Mouse (Mus musculus): ENCODE data around the gene Cyp2d11.
"Not testable (repeated sequence)": the region's sequence is repeated elsewhere in the genome, so short reads cannot be mapped to it uniquely, and the experiment has no call there.

The Cyp2d11 gene

DNA sequence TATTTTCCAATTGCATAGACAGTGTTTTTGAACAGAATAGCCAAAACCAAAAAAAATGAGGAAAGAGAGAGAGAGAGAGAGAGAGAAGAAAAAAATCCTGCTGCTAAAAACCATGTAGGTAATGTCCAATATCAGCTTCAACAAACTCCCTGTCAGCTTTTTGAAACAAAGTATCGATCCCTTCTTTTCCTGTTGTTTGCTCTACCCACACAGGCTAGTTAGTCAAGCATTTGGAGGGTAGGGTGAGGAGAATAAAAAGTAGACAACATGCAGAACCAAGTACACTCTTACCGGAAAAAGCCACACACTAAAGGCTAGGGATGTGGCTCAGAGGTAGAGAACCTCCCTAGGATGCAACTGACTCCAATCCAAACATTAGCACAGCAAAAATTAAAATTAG is 8.1 kb downstream of the Cyp2d11 start:
- in situ Hi-C loops (cut with MboI; ENCODE audit: low pct_unique_long_range_greater_than_20kb in 1 of 2, low sequenced_read_pairs in 2 of 2, unreplicated experiment in 1 of 2), result no loop called here

DNA sequence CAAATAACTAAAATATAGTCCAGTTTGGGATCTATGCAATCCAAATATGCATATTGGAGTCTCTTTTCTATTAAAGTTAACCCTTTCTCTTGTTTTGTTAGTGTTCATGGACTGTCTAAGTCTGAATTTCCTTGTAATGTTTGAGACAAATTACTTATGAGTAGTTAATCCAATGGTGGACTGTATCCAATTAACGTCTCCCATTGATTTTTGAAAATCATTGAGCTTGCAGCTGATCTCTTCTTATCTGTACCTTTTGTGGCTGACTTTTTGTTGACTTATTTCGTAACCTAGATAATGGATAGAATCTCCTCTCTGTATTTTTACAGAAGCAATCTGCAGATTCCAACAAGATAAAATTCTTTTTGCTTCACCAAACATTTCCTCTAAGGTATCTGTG is 11.4 kb downstream of the Cyp2d11 start:
- in situ Hi-C loops (cut with MboI; ENCODE audit: low pct_unique_long_range_greater_than_20kb in 1 of 2, low sequenced_read_pairs in 2 of 2, unreplicated experiment in 1 of 2), result no loop called here

DNA sequence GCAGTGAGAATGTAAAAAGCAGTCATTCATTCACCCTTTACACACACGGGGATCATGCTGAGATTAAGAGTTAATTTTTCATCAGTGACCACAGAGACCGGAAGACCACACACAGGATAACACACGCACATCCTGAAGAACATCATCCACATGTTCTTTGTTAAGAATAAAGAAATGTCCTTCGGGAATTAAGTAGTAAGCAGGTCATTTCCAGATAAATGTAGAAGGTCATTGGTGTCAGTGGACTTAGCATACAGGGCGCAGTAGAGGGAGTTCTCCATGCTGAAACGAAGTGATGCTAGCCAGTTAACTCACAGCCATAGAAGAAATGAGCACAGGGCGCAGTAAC is 13.1 kb downstream of the Cyp2d11 start:
- in situ Hi-C loops (cut with MboI; ENCODE audit: low pct_unique_long_range_greater_than_20kb in 1 of 2, low sequenced_read_pairs in 2 of 2, unreplicated experiment in 1 of 2), result no loop called here

DNA sequence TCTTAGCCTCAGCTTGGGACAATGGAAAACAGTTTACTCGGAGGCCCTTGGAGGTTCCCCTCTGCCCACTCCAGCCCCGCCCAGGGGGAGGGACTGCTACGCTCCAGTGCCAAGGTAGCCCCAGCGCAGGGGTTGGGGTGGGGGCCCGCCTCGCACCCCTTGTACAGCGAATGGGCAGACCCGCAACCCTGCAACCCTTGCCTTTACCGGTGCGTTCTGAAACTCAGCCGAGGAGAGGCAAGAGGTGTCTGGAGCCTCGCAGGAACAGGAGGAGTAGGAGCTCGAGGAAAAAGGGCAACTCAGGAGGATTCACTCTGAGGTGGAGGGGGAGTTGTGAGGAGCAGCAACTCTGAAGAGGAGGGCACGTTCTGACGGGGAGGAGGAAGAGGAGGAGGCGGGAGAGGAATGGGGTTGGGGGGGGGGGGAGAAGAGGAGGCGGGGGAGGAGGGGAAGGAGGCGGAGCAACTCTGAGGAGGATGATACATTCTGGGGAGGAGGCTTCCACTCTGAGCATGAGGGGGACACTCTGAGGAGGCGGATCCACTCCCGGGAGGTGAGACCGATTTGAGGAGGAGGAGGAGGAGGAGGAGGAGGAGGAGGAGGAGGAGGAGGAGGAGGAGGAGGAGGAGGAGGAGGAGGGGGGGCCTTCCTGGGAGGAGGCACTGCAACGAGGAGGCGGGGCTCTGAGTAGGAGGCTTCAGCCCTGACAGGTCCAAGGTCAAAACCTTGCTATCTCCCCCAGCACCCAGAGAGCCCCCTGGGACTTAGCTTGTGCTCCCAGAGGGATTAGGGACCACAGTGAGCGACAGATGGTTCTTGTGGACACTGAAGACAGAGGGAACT is 13.7 kb downstream of the Cyp2d11 start, which contains the start of gene Cyp2d22:
TSS of gene Cyp2d22 (minus strand) at position 390 of the 843 bp plus-strand sequence.
- in situ Hi-C loops (cut with MboI; ENCODE audit: low pct_unique_long_range_greater_than_20kb in 1 of 2, low sequenced_read_pairs in 2 of 2, unreplicated experiment in 1 of 2), result no loop called here

DNA sequence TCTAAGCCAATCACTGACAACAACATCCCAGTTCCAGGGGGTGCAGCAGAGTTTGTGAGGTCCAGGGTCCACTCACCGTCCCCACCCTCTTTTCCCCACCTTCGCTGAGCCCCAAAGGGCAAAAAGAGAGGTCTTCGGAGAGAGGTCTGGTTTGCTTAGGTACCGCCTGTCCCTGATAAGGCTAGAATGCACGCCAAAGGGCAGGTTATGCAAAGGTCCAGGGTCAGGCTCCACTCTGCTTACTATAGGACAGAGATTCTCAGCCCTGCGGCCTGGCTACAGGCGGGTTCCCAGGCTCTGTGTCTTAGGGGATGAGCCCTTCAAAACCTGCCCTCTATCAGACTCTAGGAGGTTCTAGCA is 14.3 kb downstream of the Cyp2d11 start:
- in situ Hi-C loops (cut with MboI; ENCODE audit: low pct_unique_long_range_greater_than_20kb in 1 of 2, low sequenced_read_pairs in 2 of 2, unreplicated experiment in 1 of 2), result no loop called here

DNA sequence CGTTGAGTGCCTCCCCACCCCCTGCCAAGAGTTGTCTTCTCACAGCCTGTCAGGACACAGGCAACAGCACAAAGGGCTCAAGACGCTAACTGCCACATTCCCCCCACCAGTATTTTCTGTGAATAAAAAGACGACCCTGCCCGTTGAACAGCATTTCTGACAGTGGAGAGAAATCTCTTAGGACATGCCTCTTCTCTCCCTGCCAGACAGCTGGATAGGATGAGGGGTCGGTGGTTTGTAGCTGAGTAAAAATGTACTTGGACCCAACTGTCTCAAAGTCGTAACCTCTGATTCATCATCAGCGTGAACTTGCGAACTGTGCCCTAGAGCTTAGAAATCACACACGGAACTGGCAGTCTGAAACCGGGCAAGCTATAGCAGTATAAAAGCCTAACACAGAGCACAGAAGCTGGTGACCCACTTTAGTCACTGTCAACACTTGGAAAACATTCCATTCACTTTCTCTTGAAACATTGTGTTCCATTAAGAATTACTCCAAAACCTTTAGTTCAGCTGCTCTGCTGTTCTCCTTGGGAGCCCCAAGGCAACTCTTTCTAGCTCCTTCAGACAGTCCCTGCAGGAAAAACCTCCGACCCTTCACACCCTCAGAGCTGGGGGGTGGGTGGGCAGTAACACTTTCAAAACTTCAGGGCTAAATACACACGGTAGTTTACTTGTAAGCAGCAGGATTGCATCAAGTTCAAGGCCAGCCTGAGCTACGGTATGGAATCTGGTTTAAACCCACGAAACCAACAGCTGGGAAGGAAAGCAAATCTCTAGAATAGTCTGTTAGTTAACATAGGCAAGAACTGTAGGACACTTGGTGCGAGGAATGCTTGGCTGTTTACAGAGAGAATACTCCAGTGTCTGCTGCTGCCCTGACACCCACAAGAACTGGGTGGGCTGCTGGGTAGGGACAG is 15.3 kb downstream of the Cyp2d11 start:
- in situ Hi-C loops (cut with MboI; ENCODE audit: low pct_unique_long_range_greater_than_20kb in 1 of 2, low sequenced_read_pairs in 2 of 2, unreplicated experiment in 1 of 2), result no loop called here

DNA sequence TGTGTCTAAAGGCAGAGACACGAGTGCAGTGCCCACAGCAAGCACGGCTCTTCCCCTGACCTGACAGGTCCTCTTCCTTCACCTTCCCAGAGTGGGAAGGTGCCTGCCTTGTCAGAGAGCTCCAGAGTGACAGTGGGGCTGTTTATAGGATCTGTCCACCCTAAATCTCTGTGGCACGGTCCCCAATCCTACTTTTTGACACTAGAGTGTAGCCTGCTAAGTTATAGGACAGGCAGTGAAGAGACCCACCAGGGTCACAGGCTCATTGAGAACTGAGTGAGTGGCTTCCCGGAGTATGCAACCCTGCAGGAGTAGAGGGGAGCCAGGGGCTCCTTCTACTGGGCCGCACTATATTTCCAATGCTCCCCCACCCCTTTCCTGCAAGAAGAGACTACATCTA is 16.1 kb downstream of the Cyp2d11 start:
- in situ Hi-C loops (cut with MboI; ENCODE audit: low pct_unique_long_range_greater_than_20kb in 1 of 2, low sequenced_read_pairs in 2 of 2, unreplicated experiment in 1 of 2), result no loop called here

DNA sequence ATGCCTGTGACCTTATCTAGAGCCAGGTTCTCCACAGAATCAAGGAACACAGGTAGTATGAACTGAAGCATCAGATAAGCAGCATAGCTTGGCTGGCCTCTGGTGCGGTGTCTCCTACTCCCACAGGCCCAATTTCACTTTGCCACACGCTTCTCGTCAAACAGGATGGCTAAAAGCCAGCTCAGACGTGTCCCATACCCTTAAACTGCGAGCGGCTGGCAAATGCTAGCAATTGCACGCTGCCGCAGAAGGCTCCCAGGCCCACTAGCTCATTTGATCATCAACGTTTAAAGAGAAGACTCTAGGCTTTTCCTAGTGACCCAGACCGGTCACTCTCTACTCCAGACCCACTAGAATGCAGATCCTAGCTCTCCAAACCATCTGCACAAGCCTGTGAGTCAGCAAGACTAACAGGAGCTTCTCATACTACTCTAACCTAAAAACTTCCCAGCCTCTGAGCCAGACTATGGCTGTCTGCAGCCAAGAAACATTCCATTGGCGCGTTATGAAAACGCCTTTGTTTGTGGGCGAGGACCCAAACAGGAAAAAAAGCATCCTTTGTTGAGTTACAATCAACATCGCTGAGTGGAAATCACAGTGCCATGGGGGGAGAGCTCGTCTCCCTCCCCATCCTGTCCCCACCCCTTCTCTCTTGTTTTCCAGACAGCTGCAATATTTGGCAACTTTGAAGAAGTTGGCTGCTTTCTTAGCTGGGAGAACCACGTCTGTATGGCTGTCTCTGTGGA is 17.3 kb downstream of the Cyp2d11 start:
- in situ Hi-C loops (cut with MboI; ENCODE audit: low pct_unique_long_range_greater_than_20kb in 1 of 2, low sequenced_read_pairs in 2 of 2, unreplicated experiment in 1 of 2), result no loop called here

DNA sequence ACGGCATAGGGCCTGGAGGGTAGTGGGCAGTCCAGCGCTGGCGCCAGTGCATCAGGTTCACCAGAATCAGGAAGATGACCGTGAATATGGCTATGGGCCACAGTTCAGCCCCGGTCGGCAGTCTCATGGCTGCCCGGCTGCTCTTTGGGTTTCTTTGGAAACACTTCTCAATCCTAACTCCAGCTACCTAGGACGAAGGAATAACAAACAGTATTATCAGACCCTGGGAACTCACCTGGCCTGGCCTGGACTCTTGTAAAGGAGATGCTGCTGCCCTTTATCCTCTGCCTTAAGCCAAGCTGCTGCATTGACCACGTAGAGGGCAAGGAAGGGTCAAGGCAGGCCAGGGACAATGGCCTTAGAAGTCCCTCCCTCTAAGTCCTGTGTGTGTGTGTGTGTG is 18.0 kb downstream of the Cyp2d11 start:
- in situ Hi-C loops (cut with MboI; ENCODE audit: low pct_unique_long_range_greater_than_20kb in 1 of 2, low sequenced_read_pairs in 2 of 2, unreplicated experiment in 1 of 2), result no loop called here

DNA sequence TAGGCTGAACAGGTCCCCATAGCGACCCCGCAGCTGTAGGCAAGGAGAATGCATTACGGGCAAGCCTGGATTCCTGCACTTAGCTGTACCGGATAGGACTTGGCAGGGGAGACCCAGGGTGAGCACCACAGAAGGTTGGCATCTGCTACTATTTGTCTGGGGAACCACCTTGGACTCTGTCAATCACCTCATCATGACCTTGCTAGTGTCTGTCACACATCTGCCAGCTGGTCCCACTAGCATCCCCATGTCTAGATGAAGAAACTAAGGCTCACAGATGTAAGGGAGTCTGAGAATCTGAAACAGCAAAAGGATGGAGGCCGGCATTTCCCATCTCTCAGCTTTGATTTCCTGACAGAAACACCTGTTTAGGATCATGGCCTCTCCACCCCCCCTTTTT is 19.4 kb downstream of the Cyp2d11 start:
- in situ Hi-C loops (cut with MboI; ENCODE audit: low pct_unique_long_range_greater_than_20kb in 1 of 2, low sequenced_read_pairs in 2 of 2, unreplicated experiment in 1 of 2), result no loop called here

DNA sequence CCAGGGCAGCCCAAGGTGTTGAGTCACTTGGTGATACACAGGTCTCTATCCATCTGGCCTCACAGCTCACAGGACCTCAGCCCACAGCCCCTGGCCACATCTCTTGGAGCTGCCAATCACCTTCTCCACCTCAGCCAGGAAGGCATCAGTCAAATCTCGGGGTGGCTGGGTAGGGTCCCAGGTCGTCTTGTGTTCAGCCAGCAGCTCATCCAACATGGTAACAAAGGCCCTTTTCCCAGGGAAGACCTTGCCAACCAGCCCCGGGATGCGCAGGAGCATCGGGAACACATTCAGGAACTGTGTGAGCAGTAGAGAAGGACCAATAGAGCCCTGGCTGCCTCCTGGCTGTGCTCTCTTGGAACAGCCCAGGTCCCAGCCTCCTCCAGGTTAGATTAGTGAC is 20.8 kb downstream of the Cyp2d11 start:
- in situ Hi-C loops (cut with MboI; ENCODE audit: low pct_unique_long_range_greater_than_20kb in 1 of 2, low sequenced_read_pairs in 2 of 2, unreplicated experiment in 1 of 2), result no loop called here

DNA sequence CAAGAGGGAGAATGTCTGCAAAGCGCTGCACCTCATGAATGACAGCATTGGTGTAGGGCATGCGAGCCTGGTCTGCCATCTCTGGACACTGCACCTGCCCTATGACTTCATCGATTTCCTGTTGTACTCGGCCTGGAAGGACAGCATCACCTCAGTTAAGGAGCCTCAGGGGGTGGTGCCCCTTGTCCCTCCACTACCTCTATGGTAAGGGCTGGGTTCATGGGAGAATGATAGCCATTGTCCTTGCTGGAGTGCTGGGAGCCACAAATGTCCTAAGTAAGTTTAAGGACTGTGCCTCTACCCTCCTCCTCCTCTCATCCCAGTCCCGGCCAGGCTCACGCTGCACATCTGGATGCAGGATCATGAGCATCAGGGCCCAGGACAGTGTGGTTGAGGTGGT is 21.4 kb downstream of the Cyp2d11 start:
- in situ Hi-C loops (cut with MboI; ENCODE audit: low pct_unique_long_range_greater_than_20kb in 1 of 2, low sequenced_read_pairs in 2 of 2, unreplicated experiment in 1 of 2), result no loop called here

DNA sequence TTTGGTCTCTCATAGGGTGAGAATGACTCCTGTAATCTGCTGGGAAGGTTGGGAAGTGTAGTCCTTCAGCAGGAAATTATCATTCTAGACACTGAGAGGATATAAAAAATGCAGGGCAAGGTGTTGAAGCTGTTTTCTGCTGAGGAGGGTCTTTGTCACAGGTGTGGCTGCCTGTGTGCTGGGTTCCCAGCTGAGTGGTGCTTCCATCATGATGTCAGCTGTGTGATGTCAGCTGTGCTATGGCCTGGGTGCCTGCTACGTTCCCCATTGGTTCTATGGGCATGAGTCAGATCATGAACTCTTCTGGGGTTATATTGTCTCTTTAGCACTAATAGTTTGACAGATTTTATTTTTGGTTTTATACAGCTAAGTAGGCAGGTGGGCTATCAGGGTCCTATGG is 25.0 kb downstream of the Cyp2d11 start:
- in situ Hi-C loops (cut with MboI; ENCODE audit: low pct_unique_long_range_greater_than_20kb in 1 of 2, low sequenced_read_pairs in 2 of 2, unreplicated experiment in 1 of 2), result no loop called here

DNA sequence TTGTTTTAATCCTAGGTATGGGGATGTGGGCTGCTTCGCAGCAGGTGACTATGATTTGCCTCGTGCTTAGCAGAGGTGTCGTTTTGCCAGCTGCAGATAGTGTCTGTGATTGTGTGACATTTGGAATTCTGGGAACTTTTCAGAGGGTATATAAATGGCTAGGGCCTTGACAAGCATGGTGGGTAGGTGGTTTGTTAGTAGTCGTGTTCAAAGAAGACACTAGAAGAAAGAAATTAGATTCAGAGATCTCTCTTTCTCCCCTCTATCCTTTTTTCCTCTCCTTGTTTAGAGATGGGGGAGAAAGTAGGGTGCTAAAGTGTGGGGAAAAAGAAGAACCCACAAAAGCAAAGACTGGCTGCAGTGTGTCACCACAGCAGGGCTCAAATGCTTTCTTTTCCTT is 25.7 kb downstream of the Cyp2d11 start:
- in situ Hi-C loops (cut with MboI; ENCODE audit: low pct_unique_long_range_greater_than_20kb in 1 of 2, low sequenced_read_pairs in 2 of 2, unreplicated experiment in 1 of 2), result no loop called here

DNA sequence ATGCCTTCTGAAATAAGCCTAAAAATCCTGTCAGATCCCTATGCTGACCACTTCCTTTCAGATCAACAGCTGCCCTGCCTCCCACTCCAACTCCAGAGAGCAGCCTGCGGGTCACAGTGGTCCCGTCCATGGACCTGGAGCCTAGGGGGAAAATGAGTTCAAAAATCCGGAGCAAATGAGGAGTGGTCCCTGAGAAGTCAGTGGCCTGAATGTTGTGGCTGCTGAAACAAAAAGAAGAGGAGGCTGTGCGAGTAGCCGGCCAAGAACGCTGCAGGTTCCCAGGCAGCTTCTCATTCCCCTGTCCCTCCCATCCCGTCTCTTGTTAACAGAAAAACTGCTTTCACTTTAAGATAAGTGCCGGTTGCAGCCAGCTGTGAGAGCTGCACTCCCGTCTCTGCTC is 29.3 kb downstream of the Cyp2d11 start:
- in situ Hi-C loops (cut with MboI; ENCODE audit: low pct_unique_long_range_greater_than_20kb in 1 of 2, low sequenced_read_pairs in 2 of 2, unreplicated experiment in 1 of 2), result not testable (repeated sequence)

DNA sequence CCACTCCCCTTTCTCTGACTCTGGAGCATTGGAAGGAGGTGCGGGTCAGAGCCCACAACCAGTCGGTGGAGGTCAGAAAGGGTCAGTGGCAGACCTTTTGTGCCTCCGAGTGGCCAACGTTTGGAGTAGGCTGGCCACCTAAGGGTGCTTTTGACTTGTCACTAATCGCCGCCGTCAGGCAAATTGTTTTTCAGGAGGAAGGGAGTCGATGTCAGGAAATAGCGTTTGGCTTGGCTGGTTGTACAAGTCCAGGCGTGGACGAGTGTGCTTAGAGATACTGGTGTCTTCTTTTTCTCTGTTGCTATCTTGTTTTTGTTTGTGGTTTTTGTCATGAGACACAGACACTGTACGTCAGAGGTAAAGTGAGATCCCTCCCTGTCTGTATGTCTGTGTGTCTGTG is 30.0 kb downstream of the Cyp2d11 start:
- in situ Hi-C loops (cut with MboI; ENCODE audit: low pct_unique_long_range_greater_than_20kb in 1 of 2, low sequenced_read_pairs in 2 of 2, unreplicated experiment in 1 of 2), result not testable (repeated sequence)

DNA sequence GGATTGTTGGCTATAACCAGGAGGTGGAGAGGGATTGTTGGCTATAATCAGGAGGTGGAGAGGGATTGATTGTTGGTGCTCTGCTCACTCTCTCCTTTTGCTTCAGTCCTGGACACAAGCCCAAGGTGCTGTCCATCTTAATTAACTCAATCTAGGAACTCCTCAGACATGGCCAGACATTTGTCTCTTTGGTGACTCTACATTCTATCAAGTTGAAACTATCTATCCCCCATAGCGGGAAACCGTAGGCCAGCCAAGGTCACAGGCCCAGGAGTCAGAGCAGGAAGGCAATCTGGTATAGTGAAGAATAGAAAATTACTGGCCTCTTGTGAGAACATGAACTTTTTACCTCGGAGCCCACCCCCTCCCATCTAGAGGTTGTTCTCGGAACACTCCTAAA is 31.6 kb downstream of the Cyp2d11 start:
- in situ Hi-C loops (cut with MboI; ENCODE audit: low pct_unique_long_range_greater_than_20kb in 1 of 2, low sequenced_read_pairs in 2 of 2, unreplicated experiment in 1 of 2), result no loop called here

DNA sequence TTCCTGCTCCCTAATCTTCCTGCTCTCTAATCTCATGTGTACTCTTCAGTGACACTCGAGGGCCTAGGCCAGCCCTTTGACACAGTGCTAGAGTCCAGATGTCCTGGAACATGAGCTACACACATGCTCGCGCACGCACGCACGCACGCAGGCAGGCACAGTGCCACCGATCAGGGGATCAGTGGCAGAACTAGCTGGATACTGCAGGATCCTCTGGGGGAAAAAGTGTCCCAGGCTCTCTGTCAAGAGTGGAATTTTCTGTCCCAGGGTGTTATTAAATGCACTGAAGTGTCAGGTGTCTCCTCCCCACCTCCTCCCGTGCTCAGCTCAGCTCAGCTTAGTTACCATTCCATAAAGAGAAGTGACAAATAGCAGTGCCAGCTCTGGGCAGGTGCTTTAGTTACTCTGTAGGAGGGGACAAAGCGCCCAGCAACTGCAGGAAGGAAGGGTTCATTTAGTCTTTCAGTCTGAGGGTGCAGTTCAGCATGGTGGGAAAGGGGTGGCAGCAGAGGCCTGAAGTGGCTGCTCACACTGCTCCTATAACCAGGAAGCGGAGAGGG is 32.3 kb downstream of the Cyp2d11 start:
- in situ Hi-C loops (cut with MboI; ENCODE audit: low pct_unique_long_range_greater_than_20kb in 1 of 2, low sequenced_read_pairs in 2 of 2, unreplicated experiment in 1 of 2), result no loop called here

Data from mouse embryonic stem cell (cell line).